Mouse (Mus musculus): ENCODE measurements around the gene Cdhr4. TPM values are rescaled to one million over a fixed set of nuclear protein-coding genes. Genes with fewer than 3 reads are reported as not detected.

The Cdhr4 gene
- polyA plus RNA-seq, 2 experiments: 0.38 to 2.7 TPM

DNA sequence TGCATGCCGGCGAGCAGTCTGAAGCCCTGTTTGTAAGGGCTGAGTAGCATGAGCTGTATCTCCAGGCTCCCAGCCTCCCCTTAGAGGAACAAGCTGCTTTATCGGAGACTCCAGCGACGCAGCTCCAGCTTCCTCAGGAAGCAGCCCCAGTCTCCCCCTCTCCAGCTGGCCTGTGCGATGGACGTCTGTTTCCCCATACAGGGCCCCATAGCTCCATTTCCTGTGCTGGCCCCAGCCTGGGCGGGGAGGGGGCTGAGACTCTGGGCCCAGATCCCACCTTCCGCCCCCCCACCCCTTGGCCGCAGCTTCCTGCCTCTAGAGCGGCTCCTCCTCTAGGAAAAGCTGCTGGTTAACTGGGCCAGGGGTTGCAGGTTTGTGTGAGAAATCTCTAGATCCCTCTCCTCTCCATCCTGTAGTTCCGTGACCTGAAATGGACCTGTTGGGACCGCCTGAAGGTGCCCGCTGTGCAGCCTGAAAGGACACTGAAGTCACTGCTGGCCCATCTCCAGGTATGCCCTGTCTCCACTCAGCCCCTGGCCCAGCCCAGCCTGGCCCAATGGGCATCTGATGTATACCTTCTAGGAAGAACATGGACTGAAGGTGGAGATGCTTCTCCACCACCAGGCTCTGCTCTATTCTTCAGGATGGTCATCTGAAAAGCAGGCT is 9.5 kb upstream of the Cdhr4 start, which contains the start of gene Gm20661:
TSS of gene Gm20661 (plus strand) at position 378 of the 666 bp plus-strand sequence.
- TF ChIP-seq EP300 (IDR thresholded peaks at IDR 0.05; ENCODE audit: low read depth) (peak; percentile 93), CTCF (IDR thresholded peaks at IDR 0.05; ENCODE audit: low read depth) (no peak)
- ATAC-seq (ENCODE audit: insufficient read depth): peak; percentile 75
- 10% methylated on average over 14 of the region's 14 CpGs for WGBS (ENCODE audit: insufficient replicate concordance)
- no peaks in the 10 kb centered on the region for H3K9me3 ChIP-seq (ENCODE audit: control insufficient read depth, low read length)
- peaks cover 54 to 65% of the 10 kb centered on the region in 2 experiments for H3K4me1 ChIP-seq (replicated peaks; ENCODE audit: control insufficient read depth in 2 of 2, insufficient read depth in 2 of 2, low read length in 1 of 2)
- H3K27ac ChIP-seq: peak within 1 kb of the TSS; percentile 96
- peaks cover 65% of the 10 kb centered on the region for H3K36me3 ChIP-seq (replicated peaks; ENCODE audit: control insufficient read depth, insufficient read depth, low read depth)
- H3K4me3 ChIP-seq (ENCODE audit: insufficient read depth in 1 of 2, low read depth in 2 of 2, low read length in 2 of 2): peak within 1 kb of the TSS; percentile 84 to 86
- H3K4me2 ChIP-seq (ENCODE audit: low read depth): peak within 1 kb of the TSS; percentile 92
- H3K9ac ChIP-seq (replicated peaks): peak within 1 kb of the TSS; percentile 86
- DNase-seq (ENCODE audit: low read depth in 3 of 3, low spot score in 3 of 3): peak; percentile 85 to 88 (median 87)
- no peaks in the 10 kb centered on the region; the same call in 1 of the 2 replicates for H3K27me3 ChIP-seq (ENCODE audit: control insufficient read depth, insufficient read depth, low read length)

DNA sequence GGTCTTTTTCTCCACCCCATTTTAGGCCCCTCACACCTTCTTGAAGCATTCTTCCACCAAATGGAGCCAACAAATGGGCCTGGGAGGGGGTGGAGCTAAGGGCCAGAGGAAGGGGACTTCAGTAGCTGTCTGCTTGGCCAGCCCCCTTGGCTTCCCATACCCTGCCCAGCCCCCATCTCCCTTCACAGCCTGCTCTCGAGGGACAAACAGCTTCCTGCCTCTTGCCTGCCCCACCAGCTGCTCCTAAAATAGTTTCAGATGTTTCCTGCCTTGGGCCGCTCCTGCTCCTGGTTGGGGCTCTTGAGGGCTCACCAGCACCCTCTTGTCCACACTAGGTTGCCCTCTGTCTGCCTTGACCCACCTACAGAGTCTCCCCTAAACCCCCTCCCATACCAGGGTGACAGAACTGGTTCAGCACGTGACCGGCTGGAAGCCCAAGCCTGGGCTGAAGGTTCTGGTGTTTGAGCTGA is 8.8 kb upstream of the Cdhr4 start:
- H3K4me3 ChIP-seq (ENCODE audit: insufficient read depth in 1 of 2, low read depth in 2 of 2, low read length in 2 of 2): peak overlapping the region; percentile 84 to 86
- WGBS (ENCODE audit: insufficient replicate concordance): 8% methylated on average over 4 of the region's 4 CpGs
- no peaks in the 10 kb centered on the region; the same call in 1 of the 2 replicates for H3K27me3 ChIP-seq (ENCODE audit: control insufficient read depth, insufficient read depth, low read length)
- DNase-seq (ENCODE audit: low read depth in 3 of 3, low spot score in 3 of 3) (no peak), ATAC-seq (ENCODE audit: insufficient read depth) (no peak)
- H3K9ac ChIP-seq (replicated peaks): peak overlapping the region; percentile 86
- no peaks in the 10 kb centered on the region for H3K9me3 ChIP-seq (ENCODE audit: control insufficient read depth, low read length)
- peak overlapping the region; percentile 92 for H3K4me2 ChIP-seq (ENCODE audit: low read depth)
- TF ChIP-seq CTCF (IDR thresholded peaks at IDR 0.05; ENCODE audit: low read depth) (no peak), EP300 (IDR thresholded peaks at IDR 0.05; ENCODE audit: low read depth) (no peak)
- peaks cover 58% of the 10 kb centered on the region for H3K36me3 ChIP-seq (replicated peaks; ENCODE audit: control insufficient read depth, insufficient read depth, low read depth)
- peak overlapping the region; percentile 96 for H3K27ac ChIP-seq
- peaks cover 54 to 61% of the 10 kb centered on the region in 2 experiments for H3K4me1 ChIP-seq (replicated peaks; ENCODE audit: control insufficient read depth in 2 of 2, insufficient read depth in 2 of 2, low read length in 1 of 2)

DNA sequence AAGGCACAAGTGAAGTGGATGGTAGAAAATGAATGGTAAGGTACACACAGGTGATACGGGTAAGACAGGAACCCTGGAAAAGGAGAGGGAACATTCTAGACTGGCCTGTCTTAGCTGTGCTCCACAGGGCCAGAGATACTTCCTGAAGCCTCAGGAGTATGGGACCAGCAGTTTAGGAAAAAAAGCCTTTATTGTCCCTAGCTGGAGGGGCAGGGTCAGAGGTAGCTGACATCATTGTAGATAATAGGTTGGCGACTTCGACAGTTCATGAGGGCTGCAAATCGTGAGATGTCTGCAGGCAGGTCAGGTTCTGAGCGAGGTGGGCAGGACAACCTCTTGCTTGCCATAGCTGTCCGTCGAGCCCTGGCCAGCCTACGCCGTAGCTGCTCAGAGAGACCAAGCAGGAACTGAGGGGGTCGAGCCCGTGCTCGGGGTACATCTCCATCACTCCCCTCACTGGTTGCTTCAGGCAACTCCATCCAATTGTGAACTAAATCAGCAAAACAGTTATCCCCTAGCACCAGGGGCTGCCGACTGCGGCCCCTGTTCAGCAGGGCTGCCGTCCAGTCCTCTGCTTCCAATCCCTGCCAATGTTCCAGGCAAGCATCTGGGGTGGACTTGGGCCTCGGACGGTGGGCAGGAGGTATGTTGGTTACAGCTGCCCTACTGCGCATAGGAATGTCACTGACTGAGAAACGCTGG is 8.1 kb upstream of the Cdhr4 start:
- WGBS (ENCODE audit: insufficient replicate concordance): 23% methylated on average over 19 of the region's 19 CpGs

DNA sequence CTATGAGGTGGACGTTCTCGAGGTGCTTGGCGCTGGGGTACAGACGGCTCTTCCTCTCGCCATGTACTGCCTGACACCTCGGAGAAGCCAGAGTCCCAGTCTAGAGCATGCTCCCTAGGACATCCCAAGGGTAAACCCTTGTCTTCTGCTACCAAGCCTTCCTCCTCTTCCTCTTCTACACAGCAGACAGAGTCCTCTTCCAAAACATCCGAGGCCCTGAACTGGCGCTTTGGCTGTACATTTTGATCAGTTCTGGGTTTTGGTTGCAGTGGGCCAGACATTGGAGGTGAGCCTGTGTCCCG is 7.6 kb upstream of the Cdhr4 start:
- no peaks in the 10 kb centered on the region for H3K9me3 ChIP-seq (ENCODE audit: control insufficient read depth, low read length)
- H3K4me3 ChIP-seq (ENCODE audit: insufficient read depth in 1 of 2, low read depth in 2 of 2, low read length in 2 of 2): peak overlapping the region; percentile 84 to 86
- H3K36me3 ChIP-seq (replicated peaks; ENCODE audit: control insufficient read depth, insufficient read depth, low read depth): peaks cover 46% of the 10 kb centered on the region
- DNase-seq (ENCODE audit: low read depth in 3 of 3, low spot score in 3 of 3) (no peak), ATAC-seq (ENCODE audit: insufficient read depth) (no peak)
- peak overlapping the region; percentile 86 for H3K9ac ChIP-seq (replicated peaks)
- H3K4me1 ChIP-seq (replicated peaks; ENCODE audit: control insufficient read depth in 2 of 2, insufficient read depth in 2 of 2, low read length in 1 of 2): peaks cover 49 to 54% of the 10 kb centered on the region in 2 experiments
- TF ChIP-seq EP300 (IDR thresholded peaks at IDR 0.05; ENCODE audit: low read depth) (no peak), CTCF (IDR thresholded peaks at IDR 0.05; ENCODE audit: low read depth) (no peak)
- peak overlapping the region; percentile 96 for H3K27ac ChIP-seq
- no peaks in the 10 kb centered on the region; the same call in 1 of the 2 replicates for H3K27me3 ChIP-seq (ENCODE audit: control insufficient read depth, insufficient read depth, low read length)
- 6% methylated on average over 9 of the region's 9 CpGs for WGBS (ENCODE audit: insufficient replicate concordance)
- H3K4me2 ChIP-seq (ENCODE audit: low read depth): peak overlapping the region; percentile 92

More for the DNA sequence above, 8.1 kb upstream of the Cdhr4 start:
- peaks cover 53 to 58% of the 10 kb centered on the region in 2 experiments for H3K4me1 ChIP-seq (replicated peaks; ENCODE audit: control insufficient read depth in 2 of 2, insufficient read depth in 2 of 2, low read length in 1 of 2)
- peak overlapping the region; percentile 92 for H3K4me2 ChIP-seq (ENCODE audit: low read depth)
- peak overlapping the region; percentile 86 for H3K9ac ChIP-seq (replicated peaks)
- no peak for DNase-seq (ENCODE audit: low read depth in 3 of 3, low spot score in 3 of 3)
- H3K27ac ChIP-seq: peak overlapping the region; percentile 96
- no peak for ATAC-seq (ENCODE audit: insufficient read depth)
- peak overlapping the region; percentile 84 to 86 for H3K4me3 ChIP-seq (ENCODE audit: insufficient read depth in 1 of 2, low read depth in 2 of 2, low read length in 2 of 2)
- TF ChIP-seq EP300 (IDR thresholded peaks at IDR 0.05; ENCODE audit: low read depth) (no peak), CTCF (IDR thresholded peaks at IDR 0.05; ENCODE audit: low read depth) (peak; percentile 11; the same call in 1 of the 2 replicates)
- H3K27me3 ChIP-seq (ENCODE audit: control insufficient read depth, insufficient read depth, low read length): no peaks in the 10 kb centered on the region; the same call in 1 of the 2 replicates
- peaks cover 51% of the 10 kb centered on the region for H3K36me3 ChIP-seq (replicated peaks; ENCODE audit: control insufficient read depth, insufficient read depth, low read depth)
- H3K9me3 ChIP-seq (ENCODE audit: control insufficient read depth, low read length): no peaks in the 10 kb centered on the region

Measured in liver, embryonic 14.5 days (tissue).